Mouse (Mus musculus) embryo, embryonic 11.5 days (tissue): ENCODE data around the gene Slc38a8.

Experiments
- DNase-seq: peaks from one replicate; pipeline ENCODE4 v3.0.0-alpha.2; 2012; ENCODE audit warnings: low read depth, low spot score

Slc38a8 gene

DNA sequence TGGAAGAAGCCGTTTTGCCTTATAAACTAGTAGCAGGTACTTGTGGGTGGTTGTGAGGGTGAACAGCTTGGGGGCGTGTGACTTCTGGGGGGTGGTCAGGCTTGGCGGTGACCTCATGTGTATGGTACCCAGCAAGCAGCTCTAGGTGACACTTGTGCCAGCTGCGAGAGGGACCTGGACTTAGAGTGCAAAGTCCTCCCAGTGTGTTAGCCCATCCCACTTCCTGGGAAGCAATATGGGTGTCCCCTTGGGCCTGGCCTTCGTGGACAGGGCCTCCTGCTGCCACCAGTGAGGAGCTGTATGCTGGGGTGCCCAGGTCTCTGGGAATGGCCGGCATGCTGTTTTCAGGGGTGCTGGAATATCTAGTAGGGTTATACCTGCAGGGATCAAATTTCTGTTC is 62.6 kb downstream of the Slc38a8 start:
- DNase-seq, result no peak

DNA sequence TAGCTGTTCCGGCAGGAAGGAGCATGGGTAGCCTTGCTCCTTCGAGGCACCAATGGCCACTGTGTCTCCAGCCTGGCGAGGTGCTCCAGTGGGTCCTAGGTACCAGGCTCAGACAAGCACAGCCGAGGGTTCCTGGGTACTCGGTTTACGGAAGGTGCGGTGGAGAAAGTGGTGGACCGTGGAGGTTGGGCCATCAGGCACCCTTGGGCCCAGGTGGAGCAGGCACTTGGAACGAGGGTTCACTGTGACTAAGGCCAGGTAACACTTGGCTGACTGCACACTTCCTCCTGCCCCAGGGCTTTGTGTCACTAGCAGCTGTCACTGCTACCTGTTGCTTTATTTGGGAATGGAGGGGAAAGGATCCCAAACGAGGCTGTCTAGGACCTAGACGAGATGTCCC is 64.0 kb downstream of the Slc38a8 start:
- no peak for DNase-seq

DNA sequence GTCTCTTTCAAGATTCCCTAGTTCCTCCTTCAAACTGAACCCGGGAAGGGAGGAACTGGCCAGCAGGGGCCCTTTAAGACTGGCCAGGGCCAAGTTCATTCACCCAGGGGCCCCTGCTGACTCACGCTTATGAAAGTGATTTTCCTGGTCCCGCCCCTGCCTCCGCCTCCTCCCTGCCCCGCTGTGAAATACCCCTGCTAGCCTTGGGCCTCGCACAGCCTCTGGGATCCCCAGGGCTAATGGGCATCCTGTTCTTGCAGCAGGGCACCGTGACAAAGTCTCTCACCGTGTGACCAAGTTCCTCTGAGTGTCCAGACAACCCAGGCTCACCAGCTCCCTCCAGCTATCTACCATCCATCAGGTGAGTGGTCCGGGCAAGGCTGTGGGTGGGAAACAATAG is 64.6 kb downstream of the Slc38a8 start:
- no peak for DNase-seq

DNA sequence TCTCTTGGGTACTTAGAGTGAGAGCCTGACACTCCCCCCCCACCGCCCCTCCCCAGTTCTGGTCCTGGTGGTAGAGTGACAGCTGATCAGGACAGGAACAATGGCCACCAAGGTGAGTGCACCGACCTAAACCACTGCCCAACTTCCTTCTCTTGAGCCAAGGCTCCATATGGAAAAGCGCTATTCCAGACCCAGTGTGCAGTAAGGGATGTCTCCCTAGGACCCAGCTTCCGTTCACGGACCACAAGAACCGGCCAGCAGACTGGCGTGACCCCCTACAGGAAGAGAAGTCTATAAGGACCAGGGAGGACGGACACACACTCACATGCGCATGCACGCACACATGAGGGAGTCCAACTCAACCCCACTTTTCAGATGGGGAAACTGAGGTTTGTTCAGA is 65.2 kb downstream of the Slc38a8 start:
- no peak for DNase-seq

DNA sequence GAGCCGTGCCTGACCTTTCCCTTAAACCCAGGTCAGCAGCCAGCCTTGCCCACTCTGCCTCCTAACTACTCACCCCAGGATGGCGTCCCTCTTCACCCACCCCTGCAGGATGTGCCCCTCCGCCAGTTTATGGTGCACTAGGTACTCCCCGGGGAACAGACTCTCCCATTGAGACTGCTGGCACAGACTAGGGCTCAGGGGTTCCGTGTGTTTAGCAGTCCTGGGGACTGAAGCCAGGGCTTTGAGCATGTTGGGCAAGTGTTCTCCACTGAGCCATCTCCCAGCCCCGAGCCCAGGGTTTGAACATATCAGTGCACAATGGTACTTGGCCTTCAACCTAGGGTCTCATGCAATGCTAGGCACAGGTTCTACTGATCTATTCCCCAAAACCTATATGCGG is 66.0 kb downstream of the Slc38a8 start:
- no peak for DNase-seq

DNA sequence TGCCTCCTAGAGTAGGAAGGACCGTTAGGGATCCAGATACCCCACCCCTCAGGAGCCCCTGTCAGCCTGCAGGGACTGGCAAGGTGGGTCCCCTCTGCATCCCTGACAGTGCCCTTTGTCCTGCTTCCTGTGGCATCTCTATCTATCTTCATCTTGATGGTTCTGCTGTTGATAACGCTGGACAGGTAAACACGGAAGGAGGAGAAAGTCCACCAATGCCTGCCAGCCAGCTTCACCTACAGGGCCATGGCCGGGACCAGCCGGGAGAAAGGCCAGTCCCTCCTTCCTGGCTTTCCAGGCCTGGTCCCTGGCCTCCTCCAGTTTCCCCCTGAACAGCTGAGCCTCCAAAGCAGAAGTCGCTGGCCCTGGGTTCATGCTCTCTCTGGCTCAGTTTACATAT is 66.9 kb downstream of the Slc38a8 start:
- DNase-seq, result no peak

DNA sequence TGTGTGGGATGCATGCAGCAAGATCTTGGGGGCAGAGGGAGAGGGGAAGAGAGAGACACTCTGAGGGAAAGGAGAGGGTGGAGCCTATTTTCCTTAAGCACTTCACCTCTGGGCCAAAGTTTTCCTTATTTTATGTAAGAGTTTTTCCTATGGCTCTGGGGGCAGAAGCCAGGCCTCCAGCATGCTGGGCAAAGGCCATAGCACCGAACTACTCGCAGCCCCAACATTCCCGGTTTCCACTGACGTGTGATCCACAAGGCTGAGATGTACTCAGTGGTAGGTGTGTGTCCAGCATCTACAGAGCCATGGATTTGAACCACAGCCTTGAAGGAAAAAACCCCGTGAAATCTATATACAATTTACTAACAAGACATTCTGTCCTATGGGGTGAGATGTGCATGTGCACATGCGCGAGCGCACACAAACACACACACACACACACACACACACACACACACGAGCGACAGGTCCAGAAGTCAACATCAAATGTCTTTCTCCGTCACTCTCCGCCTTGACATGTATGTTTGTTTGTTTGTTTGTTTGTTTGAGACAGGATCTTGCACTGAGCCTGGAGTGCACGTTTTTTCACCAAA is 67.8 kb downstream of the Slc38a8 start, which contains the start of gene Osgin1:
TSS of gene Osgin1 (plus strand) at position 543 of the 593 bp plus-strand sequence.
- no peak for DNase-seq

DNA sequence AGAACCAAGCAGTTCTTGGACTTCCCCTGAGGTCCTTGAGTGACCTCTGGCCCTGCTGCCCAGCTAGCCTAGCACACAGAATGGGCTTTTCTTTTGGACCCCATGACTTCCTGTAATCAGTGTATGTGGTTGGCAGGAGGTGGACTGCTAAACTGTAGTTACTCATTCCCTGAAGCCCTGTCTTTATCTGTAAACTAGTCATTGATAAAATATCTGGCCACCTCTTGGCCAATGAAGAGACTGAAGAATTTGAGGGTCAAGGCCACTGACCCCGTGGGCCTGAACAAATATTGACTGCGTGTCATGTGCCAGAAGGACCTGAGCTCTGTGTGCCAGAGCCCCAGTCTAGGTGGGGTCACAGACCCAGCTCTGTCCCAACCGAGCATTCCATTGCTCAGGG is 69.1 kb downstream of the Slc38a8 start:
- no peak for DNase-seq

DNA sequence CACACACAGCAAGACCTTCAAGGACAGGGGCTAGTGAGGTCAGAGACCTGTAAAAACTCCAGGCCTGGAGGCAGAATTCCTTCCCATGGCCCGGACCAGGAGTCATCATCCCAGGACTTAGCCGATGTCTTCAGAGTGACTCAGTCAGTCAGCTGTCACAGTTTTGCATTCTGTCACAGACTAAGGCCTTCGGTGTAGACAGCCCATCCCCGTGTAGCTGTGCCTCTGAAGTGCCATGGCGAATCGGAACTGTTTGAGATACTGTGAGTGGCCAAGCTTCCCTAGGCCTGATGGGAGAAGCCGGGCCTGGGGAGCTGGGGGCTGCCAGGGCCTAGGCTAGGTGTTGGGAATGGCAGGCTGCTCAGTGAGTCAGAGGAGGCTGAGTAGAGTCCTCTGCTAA is 70.8 kb downstream of the Slc38a8 start:
- no peak for DNase-seq

DNA sequence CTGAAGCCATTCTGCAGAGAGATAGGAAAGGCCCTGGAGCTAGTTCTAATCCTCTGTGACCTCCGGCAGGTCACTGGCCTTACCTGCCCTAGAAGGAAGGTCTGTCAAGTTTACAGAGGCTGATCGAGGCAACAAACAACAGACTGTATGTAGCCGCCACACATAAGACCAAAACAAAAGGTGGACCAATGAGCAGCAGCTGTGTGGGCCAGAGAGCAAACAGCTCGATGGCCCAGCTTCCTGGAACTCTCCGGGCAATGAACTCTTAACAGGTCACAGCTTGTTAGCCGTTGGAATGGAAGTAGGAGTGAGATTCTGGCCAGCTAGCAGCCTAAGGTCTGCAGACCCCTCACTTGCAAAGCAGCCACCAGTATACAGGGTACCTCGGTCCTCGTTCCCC is 71.2 kb downstream of the Slc38a8 start:
- DNase-seq, result no peak
